Mouse (Mus musculus) kidney, adult 18-20 months (tissue): ENCODE measurements around the gene Nat14.

Experiments used
- DNase-seq: peaks from one replicate; pipeline ENCODE4 v3.0.0; 2021

Gene Nat14

DNA sequence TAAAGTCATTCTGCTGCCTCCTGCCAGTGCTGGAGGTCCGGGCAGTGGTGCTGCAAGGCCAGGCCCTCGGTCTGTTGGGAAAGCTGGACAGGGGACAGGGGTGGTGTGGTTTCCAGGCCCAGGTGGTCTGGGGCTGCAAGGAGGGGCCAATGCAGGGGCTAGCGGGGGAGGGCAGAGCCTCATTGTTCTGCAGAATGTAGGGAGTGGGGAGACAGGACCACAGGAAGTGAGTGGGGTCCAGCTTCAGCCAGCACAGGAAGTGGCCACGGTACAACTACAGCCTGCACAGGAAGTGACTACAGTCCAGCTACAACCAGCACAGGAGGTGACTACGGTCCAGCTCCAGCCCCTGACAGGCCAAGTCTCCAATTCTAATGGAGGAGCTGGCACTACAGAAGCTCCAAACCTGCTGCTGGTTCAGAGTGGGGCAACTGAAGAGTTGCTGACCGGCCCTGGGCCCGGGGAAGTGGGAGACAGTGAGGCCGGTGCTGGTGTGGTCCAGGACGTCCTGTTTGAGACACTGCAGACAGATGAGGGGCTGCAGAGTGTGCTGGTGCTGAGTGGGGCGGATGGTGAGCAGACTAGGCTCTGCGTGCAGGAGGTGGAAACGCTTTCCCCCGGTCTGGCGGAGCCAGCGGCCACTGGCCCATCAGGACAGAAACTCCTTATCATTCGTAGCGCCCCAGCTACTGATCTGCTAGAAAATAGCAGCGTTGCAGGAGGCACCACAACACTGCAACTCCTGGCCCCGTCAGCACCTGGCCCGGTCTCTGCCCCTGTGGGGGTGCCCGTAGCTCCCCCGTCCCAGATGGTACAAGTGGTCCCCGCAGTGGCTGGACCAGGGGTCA is 628 bp upstream of the Nat14 start:
- DNase-seq, result no peak

DNA sequence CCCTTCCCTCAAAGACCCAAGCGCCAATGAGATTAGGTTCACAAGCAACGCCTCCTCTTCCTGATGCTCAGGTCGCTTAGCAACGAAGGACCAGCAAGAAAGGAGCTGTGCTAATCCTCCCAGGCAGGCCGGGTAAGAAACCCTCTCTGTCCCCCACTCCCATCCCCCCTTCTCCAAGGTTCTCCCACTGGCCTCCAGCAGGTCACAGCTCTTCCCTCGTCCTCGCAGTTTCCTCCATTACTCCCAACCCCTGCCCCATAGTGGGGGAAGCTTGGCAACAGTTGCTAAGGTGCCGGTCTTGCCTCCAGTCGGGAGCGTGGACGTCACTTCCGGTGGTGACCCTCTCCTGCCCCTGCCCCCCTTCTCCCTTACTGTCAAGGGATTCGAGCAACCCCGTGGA is 680 bp downstream of the Nat14 start:
- DNase-seq, result peak; percentile 72

DNA sequence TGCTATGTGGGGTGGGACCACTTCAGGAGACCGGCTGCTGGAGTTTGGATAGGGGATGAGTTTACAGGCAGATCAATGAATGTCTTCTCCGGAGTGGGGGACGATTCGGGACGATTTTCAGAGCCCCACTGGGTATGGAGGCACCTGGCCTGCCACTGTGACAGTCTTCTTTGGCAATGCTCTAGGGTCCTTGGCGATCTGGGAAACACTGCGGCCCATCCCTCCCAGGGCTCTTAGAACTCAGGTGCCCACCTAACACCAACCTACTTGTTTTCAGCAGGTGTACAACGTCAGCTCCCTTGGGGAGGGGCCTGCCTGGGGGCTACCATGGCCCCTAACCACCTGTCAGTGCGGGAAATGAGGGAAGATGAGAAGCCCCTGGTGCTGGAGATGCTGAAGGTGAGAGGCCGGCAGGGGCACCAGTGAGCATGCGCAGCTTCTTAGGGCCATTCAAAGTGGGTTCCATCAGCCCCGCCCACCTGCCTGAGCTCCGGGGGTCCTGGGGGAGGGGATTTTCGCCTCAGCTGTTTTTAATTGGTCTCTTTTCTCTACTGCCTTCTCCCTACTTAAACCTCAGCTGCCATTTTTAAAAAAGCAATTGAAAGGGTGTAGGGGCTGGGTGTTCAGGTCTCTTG is 1.2 kb downstream of the Nat14 start:
- peak; percentile 35 for DNase-seq

DNA sequence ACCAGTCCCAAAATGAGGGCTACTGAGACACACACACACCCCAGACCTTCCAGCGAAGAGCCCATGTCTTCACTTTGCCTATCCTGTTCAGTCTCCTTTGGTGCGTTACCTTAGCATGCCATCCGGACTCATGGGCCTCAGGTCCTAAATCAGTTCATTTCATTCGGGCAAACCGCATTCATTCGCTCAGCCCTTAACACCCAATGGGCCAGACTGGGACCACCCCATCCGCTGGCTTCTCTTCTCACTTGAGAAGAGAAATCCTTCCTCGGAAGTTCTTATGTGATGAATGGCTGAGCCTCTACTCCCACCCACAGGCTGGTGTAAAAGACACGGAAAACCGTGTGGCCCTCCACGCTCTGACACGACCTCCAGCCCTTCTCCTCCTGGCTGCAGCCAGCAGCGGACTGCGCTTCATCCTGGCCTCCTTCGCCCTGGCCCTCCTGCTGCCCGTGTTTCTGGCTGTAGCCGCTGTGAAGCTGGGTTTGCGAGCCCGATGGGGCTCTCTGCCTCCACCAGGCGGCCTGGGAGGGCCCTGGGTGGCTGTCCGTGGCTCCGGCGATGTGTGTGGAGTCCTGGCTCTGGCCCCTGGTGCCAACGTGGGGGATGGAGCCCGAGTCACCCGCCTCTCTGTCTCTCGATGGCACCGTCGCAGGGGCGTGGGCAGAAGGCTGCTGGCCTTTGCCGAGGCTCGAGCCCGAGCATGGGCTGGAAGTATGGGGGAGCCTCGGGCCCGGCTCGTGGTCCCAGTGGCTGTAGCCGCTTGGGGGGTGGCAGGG is 1.9 kb downstream of the Nat14 start:
- DNase-seq, result peak; percentile 52

DNA sequence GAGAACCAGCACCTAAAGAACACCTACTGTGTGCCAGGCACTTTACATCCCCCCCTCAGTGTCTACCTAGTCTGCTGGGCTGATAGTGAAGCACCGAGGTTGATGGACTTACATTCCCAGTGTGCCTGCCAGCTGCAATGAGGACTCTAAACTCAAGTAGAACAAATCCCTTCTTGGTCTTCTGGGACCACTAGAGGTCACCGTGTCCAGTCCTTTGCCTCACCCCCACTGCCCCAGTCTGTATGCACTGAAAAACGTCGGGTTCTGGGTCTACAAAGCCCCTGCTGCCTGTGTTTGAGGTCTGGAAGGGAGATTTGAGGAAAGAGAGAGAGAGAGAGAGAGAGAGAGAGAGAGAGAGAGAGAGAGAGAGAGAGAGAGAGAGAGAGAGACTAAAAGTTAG is 2.7 kb downstream of the Nat14 start:
- DNase-seq, result no peak

DNA sequence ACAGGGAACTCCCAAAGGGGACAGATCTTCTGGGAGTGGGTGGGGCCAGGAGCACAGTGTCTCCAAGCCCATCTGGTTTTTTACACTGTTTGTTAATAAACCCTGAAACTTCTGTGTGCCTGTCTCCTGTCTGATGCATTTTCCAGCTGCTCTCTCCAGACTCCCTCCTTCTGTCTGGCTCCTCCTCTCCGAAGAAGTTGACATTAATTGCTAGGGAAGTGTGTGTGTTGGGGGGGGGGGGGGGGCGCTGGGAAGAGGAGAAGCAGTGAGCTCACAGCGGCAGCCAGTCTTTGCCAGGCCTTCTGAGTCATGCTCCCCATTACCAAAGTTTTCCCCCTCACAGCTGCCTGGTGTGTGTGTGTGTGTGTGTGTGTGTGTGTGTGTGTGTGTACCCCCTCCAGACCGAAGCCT is 3.1 kb downstream of the Nat14 start:
- no peak for DNase-seq

DNA sequence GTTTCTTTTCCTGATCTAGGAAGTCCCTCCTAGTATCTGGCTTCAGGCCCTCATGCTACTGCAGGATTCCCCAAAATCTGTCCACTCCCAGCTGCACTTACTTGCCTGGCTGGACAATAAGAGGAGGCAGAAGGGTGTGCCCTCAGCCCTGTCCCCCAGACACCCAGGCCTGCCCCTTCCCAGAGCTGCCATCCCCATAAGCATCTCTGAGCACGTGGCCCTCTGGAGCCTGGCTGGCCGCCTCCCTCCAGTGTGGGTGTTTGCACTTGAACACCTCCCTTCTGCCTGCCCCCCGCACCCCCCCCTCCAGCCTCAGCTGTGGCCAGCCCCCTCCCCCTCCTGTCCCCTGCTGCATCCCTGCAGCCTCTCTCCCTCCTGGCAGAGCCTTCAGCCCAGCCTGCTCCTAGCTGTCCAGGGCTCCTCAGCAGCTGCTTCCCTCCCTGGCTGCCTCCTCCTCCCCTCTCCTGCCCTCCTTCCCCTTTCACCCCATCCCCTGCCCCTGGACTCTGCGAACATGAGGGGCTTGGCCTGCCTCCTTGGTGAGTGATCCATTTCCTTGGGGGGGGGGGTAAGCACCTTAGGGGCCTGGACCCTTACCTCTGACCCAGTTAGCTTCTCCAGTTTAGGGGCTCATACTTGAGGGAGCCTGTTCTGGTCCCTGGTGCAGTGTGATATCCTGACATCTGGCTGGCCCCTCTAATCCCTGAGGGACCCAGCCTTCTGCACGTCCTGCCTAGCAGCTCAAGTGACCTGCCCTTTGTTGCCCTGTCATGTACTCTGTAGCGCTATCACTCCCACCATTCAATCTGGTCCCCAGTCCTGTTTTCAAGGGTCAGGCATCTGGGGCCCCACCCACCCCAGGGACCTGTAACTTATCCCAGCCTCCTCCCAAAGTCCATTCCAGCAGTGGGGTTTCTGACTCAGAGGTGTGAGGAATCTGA is 3.9 kb downstream of the Nat14 start, which contains the start of gene Ssc5d:
Ssc5d (plus strand) TSS at position 345 of the 941 bp plus-strand sequence.
- no peak for DNase-seq

DNA sequence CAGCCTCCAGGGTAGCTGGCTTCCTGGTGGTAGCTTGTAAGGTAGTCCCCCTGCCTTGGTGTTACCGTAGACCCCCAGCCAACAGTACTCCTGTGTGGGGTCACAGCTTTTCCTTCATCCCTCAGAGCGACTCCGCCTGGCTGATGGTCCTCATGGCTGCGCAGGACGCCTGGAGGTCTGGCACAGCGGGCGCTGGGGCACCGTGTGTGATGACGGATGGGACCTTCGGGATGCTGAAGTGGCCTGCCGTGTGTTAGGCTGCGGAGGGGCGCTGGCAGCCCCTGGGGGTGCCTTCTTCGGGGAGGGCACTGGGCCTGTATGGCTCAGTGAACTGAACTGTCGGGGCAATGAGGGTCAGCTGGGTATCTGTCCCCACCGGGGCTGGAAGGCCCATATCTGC is 5.0 kb downstream of the Nat14 start:
- DNase-seq, result no peak

DNA sequence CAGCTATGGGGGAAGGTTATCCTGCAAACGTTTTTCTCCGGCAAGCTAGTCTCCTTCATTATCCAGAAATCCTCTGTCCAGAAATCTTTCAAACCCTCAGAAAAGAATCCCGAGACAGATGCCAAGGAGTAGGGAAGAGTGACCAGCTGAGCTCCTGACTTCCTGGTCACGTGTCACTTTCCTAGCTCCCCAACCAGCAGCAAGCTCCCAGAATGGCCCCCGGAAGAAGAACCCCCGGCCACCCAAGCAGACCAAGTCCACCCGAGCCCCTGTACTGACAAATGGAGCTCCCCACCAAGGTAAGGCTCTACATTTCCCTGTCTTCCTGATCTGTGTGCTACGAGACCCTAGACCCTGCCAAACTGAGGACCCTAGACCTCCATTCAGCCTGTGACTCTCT is 5.9 kb downstream of the Nat14 start:
- no peak for DNase-seq

DNA sequence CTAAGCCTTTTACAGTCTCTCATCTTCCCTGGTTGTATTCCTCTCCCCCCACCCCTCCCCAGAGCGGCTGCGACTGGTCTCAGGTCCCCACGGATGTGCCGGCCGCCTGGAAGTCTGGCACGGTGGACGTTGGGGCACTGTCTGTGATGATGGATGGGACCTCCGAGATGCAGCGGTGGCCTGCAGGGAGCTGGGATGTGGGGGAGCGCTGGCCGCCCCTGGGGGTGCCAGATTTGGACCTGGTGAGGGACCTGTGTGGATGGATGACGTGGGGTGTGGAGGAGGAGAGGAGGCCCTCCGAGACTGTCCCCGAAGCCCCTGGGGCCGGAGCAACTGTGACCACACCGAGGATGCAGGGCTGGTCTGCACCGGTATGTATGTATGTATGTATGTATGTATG is 6.5 kb downstream of the Nat14 start:
- DNase-seq, result no peak

DNA sequence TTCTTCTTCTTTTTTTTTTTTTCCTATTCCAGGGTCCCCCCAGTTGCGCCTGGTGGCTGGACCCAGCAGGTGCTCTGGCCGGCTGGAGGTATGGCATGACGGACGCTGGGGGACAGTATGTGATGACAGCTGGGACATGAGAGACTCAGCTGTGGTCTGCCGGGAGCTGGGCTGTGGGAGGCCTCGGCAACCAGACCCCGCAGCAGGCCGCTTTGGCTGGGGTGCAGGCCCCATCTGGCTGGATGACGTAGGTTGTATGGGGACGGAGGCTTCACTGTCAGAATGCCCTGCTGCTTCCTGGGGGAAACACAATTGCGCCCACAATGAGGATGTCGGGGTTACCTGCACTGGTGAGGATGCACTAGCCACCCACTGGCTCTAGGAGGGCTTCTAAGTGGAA is 11.3 kb downstream of the Nat14 start:
- DNase-seq, result no peak

DNA sequence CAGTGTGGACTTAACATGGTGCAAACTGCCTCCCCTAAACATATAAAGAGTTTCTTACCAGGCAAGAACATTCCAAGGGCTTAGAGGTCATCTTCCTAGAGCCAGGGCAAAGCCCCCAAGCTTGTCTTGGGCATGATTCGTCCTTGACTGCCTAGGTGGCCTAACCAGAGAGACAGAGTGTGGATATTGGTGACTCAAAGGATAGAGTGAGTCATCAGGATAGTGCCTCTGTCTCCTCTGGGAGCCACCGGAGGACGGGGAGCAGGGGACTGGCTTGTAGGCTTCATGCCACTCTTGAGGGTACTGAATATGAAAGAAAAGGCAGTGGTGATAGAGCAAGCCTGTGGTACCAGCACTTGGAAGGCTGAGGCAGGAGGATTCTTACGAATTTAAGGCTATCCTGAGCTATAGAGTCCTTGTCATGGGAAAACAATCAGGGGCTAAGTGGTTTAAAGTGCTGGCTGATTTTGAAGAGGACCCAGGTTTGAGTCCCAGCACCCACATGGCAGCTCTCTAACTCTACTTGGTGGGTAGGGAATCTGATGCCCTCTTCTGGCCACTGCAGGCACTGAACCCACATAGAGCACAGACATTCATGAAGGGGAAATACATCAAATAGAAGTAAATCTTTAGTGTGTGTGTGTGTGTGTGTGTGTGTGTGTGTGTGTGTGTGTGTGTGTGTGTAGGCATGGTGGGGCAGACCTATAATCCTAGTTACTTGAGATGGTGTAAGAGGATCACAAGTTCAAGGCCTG is 12.5 kb downstream of the Nat14 start:
- no peak for DNase-seq

DNA sequence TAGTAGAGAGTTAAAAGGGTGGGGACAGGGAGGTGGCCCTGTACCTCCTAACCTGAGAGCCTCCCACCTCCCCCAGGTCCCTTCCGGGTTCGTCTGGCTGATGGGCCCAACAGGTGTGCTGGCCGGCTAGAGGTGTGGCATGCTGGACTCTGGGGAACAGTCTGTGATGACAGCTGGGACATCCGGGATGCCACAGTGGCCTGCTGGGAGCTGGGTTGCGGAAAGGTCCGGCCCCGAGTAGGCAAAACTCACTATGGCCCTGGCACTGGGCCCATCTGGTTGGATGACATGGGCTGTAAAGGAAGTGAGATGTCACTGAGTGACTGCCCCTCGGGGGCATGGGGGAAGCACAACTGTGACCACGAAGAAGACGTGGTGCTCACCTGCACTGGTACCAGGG is 15.0 kb downstream of the Nat14 start:
- no peak for DNase-seq

DNA sequence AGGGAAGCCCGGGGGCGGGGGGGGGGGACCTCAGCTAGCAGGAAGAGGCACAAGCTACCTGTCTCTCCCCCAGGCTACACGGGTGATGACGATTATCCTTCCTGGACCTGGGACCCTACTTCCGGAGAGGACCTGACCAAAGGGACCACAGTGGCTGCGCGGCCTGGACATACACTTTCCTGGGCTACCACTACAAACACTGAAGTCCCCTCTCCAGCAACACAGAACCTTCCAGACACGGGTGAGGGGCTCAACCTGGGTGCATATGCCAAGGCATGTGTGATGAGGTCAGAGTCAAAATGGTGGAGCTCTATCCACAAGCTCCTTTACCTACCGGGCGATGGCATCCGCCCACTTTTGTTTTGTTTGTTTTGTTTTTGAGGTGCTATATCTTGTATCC is 15.6 kb downstream of the Nat14 start:
- DNase-seq, result no peak

DNA sequence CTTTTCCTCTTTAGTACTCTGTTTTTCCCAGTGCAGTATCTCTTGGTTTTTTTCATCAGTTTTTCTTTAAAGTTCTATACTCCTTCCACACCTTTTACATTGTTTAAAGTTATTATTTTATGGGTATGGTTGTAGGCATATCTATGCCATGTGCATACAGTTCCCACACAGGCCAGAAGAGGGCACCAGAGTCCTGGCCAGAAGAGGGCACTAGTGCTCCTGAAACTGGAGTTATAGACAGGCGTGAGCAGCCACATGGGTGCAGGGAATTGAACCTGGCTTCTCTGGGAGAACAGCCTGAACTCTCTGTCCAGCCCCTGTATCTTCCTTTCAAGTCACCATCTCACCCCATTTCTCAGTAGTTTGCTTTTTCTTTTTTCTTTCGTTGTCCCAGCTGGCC is 16.6 kb downstream of the Nat14 start:
- peak; percentile 84 for DNase-seq

DNA sequence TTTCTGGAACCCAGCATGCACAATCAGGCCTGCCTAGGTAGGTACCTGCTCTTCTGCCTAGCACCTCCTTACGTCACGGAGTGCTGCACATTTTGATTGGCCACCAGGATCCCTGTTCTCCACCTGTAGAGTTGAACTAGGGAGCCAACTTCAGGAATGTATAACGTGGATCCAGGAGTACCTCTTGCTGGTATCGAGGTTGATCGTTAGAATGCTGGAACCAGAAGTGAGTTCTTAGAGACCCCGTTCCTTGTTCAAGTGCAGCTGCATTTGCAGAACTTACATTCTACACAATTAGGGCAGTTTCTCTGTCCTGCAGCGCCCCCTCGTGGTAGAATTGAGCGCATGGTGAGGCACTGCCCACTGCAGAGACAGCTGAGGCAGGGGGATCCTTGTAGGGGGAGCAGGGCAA is 18.2 kb downstream of the Nat14 start:
- peak; percentile 92 for DNase-seq

DNA sequence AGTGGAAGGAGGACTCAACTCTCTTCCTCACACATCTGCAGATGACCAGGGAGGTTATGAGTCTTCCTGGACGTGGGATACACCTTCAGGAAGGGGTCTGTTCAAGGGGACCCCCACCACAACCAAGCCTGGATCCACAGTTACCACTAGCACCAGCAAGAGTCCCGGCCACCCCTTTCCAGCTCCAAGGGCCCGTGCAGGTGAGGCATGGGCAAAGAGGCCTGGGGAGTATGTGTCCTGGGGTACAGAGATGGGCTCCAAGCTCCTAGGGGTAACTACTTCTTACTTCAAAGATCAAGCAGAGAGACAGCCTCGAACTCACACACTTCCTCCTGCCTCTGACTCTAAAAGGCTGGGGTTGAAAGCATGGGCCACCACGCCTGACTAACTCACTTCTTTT is 20.8 kb downstream of the Nat14 start:
- no peak for DNase-seq

DNA sequence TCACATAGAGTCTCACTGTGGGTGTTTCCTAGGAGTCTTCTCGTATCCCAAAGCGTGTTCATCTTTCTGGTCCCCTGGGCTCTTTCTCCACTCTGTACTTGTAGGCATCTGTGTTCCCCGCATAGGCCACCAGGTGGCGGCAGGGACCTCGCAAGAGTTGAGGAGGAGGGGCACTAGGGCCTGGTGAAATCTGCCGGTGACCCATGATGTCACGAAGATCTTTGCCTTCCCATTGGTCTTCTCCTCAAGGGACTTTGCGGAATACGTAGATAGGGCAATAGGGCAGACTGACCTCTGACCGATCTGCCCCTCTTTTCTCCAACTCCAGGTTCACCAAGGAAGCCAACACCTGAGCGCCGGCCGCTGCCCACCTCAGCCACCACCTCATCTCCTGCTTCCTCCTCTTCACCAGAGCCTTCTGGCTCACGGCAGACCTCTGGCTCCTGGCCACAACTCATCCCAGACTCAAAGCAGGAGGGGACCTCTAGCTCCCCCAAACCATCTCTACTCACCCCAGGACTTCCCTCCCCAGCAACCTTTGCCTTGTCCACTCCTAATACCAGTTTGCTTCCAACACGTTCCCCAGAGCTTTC is 21.5 kb downstream of the Nat14 start:
- peak; percentile 97 for DNase-seq

DNA sequence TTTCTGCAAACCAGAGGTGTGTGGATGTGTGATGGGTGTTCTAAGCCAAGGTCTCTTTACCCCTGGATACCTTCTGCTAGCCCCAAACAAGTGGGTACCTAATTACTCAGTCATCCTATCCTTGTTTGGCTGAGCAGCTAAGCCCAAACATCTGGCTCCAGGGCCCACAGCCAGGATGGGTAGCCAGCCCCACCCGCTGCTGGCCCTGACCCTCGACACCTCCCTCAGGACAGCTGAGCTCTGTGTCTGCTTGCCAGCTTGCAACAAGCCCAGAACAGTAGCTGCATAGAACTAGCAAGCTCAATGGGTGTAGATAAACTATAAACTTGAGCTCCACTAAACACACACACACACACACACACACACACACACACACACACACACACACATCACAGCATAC is 26.0 kb downstream of the Nat14 start:
- no peak for DNase-seq

DNA sequence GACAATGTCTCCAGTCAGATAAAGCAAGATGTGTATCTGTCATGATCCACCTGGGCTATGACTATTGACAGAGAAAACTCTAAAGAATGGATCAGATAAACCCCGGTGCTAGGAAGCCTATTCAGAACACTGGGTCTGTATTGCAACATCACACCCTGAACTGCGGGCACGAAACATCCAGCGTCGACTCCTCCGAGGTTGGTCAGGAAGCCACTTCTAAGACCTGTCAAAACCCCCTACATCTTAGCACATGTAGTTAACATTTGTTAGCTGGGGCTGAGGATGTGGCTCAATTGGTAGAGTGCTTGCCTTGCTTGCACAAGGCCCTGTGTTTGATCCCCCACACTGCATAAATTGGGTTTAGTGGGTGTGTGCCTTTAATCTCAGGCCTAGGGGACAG is 26.6 kb downstream of the Nat14 start:
- DNase-seq, result no peak

DNA sequence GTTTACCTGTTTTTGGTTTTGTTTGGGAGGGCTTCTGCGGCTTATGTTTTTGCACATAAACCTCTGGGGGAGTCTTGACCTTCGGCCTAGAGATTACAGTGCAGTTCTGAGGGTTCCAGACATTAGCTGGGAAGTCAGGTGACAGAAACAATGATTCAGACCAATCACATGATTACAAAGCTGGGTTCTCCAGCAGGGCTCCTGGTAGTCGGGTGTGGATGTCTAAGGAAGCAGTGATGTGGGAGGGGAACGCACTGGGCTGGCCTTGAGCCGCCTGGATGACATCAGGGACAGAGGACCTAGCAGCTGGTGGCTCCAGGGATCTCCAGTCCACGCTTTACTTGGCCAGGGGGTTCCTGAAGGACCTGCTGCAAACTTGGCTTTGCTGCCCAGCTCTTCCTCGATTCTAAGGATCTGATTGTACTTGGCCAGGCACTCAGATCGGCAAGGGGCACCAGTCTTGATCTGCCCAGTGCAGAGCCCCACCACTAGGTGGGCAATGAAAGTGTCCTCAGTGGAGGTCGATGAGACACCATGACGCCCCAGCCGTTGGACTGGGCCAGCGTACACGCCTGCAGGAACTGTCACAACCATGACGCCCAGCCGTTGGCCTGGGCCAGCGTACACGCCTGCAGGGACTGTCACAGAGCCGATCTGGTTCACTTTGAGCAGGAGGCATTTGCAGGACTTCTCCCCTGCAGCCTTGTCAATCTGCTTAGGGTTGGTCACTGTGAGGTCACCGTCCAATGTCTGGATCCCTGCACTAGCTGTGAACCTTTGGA is 28.9 kb downstream of the Nat14 start:
- DNase-seq, result no peak
